Mouse (Mus musculus) small intestine, adult 2 months (tissue): Measurements from ENCODE around the gene Adgrg1.

Experiments used
- CTCF ChIP-seq: fragments of 200-500 bp; IDR thresholded peaks from 2 replicates; pipeline ENCODE4 v1.5.1; 2012; ENCODE audit warnings: low read depth, mild to moderate bottlenecking, control low read depth, inconsistent platforms, low read length, moderate library complexity, mixed read lengths; ENCODE audit not compliant: insufficient replicate concordance, insufficient read length; ENCODE audit errors: extremely low read depth
- POLR2A ChIP-seq: fragments of 200-500 bp; IDR thresholded peaks from 2 replicates; pipeline ENCODE4 v1.6.1; 2012; ENCODE audit warnings: low read depth, mild to moderate bottlenecking, control low read depth, inconsistent platforms, low read length, moderate library complexity

GRCm38 (mm10) chr8:94973786-94974185 is 765 bp upstream of the Adgrg1 start:
- no peak for TF ChIP-seq CTCF
- no peak for TF ChIP-seq POLR2A
